Mouse (Mus musculus) olfactory bulb, adult 2 months (tissue): ENCODE measurements around the gene Dse. TPM values are rescaled to one million over a fixed set of nuclear protein-coding genes. Genes with fewer than 3 reads are reported as not detected.

ENCODE experiments used
- H3K27ac ChIP-seq: fragments of 200-500 bp; 2 replicates; pipeline ENCODE4 v1.5.1; 2012; ENCODE audit warnings: low read depth, low read length; ENCODE audit not compliant: insufficient read depth
- H3K4me1 ChIP-seq: fragments of 200-500 bp; 2 replicates; pipeline ENCODE4 v1.6.1; 2012; ENCODE audit warnings: low read length; ENCODE audit not compliant: control insufficient read depth, insufficient read depth
- H3K4me3 ChIP-seq: fragments of 200-500 bp; 2 replicates; pipeline ENCODE4 v1.5.1; 2012; ENCODE audit warnings: mild to moderate bottlenecking, low read depth, low read length, moderate library complexity; ENCODE audit not compliant: insufficient read depth
- CTCF ChIP-seq: fragments of 200-500 bp; IDR thresholded peaks from 2 replicates; pipeline ENCODE4 v1.5.1; 2012; ENCODE audit warnings: low read depth, mild to moderate bottlenecking, low read length, moderate library complexity; ENCODE audit not compliant: insufficient read depth
- POLR2A ChIP-seq: fragments of 200-500 bp; IDR thresholded peaks from 2 replicates; pipeline ENCODE4 v1.6.1; 2012; ENCODE audit warnings: mild to moderate bottlenecking, low read depth, low read length, moderate library complexity; ENCODE audit not compliant: insufficient read depth
- WGBS: fragments of 180-500 bp; shearing (Covaris S2); methylation state at CpG from one replicate; pipeline ENCODE4 v1.1.7; 2018; 5-methylcytosine and 5-hydroxymethylcytosine counted together
- polyA plus RNA-seq: library from polyadenylated mRNA; stranded (reverse); fragments of >200 nt; gene quantifications from 2 replicates; pipeline ENCODE4 v1.2.4, GENCODE M21; 2012; ENCODE audit warnings: low replicate concordance; ENCODE audit not compliant: missing spikeins, insufficient read depth, insufficient read length

The Dse gene
- polyA plus RNA-seq, 1 experiment = not detected

DNA sequence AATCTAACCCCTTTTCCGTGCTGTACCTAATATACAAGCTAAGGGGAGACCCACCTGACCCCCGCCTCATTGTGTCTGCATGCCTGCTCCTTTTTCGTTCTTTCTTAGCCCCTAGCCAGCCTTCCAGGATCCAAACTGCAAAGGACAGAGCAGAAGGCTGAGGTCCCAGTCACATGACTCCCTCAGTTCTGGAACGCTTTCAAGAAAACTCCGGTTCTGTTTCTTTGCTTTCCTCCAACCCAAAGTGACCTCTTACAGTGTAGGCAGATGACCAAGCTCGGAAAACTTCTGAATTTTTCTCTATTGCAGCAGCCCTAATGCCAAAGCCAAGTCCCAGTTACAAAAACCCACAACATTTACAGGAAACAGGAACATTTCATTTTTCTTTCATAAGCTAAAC, 79.1 kb downstream of the Dse start:
- TF ChIP-seq CTCF = no peak
- TF ChIP-seq POLR2A = no peak
- Histone ChIP-seq H3K27ac (no peak overlapping the region), H3K4me3 (no peak overlapping the region), H3K4me1 (peaks cover 7% of the 10 kb centered on the region; the same call in 1 of the 2 replicates)
- 69% methylated on average over 6 of the region's 6 CpGs for WGBS

DNA sequence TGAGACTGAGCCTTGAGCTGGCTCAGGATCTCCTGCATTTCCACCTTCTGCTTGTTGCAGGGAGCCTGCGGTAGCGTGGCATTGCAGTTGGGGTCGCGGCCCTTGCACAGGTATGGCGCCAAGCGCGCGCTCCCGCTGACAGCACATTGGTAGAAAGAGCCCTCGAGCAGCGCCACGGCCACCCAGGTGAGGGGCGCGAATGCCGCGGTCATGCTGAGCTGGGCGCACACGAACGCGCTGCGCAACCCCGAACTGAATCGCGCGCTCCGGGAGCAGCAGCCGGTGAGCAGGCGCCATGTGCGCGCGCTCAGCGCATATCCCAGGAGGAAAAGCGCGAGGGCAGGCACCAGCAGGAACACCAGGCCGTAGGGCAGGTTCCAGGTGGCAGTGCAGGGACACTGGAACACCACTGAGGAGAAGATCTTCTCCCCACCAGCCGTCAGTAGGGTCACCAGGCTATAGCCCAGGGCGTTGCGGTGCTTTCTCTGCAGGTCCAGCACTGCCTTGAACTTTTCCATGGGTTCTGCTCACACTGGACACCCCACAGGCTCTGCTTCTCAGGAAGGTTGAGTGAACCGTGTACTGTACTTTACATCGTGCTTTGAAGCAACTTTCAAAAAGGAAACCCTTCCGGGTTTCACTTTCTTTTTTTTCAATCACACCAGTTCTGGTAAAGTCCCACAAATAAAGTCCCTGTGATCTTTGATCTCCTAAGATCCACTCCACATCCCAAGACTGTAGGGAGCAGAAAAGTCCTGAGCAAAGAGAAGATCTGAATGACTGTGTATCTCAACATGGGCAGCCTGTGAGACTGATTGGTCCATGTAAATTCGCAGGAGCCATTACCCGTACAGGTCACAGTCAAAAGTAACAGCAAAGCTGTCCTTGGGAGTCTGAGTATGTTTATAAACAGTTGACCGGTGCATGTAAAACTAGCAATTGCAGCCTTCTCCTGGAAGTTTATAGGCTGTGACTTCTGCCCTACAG, 79.8 kb downstream of the Dse start, which contains the start of gene Calhm6:
TSS of gene Calhm6 (minus strand) at position 593 of the 987 bp plus-strand sequence.
- peak within 1 kb of the TSS; percentile 62 for H3K4me3 ChIP-seq
- TF ChIP-seq POLR2A (no peak), CTCF (no peak)
- H3K27ac ChIP-seq = no peak within 1 kb of the TSS
- 18% methylated on average over 44 of the region's 44 CpGs for WGBS
- H3K4me1 ChIP-seq = peaks cover 7% of the 10 kb centered on the region; the same call in 1 of the 2 replicates

DNA sequence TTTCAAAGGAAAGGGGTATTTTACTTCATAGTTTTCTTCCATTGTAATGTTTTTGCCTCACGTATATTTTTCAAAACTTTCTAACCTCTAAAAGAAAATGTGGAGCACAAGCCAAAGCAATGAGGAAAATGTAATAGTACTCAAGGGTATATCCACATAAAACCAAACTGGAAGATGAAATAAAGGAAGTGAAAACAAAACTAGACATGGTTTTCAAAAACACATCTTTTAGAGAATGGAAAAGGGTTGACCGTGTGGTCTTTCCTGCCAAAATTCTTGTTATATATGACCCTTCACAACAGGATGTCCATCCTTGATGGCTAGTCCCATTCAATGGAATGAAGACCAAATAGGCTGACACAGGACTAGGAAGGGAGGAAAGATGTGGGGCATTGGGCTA, 89.1 kb downstream of the Dse start:
- Histone ChIP-seq H3K4me1 (no peaks in the 10 kb centered on the region), H3K27ac (no peak overlapping the region), H3K4me3 (no peak overlapping the region)
- TF ChIP-seq CTCF = no peak
- TF ChIP-seq POLR2A = no peak
- WGBS = 94% methylated on average over 2 of the region's 2 CpGs

DNA sequence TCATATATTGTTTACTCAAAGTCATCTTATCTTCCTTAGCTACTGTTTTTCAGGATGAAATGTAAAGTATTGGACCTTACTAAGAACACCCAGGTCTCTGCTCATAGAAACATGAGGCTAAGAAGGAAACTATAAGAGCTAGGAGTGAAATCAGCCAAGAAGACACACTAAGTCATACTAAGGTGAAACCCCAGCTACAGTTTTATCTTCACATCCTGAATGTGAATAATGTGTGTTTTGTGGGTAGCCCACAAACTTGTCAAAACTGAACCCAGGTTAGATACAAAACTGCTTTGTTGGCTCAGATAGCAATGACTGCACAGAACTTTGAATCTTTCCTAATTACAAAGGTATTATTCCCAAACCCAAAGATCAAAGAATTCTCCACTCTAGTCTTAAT, 89.7 kb downstream of the Dse start:
- Histone ChIP-seq H3K4me3 (no peak overlapping the region), H3K27ac (no peak overlapping the region), H3K4me1 (no peaks in the 10 kb centered on the region)
- no peak for TF ChIP-seq CTCF
- TF ChIP-seq POLR2A = no peak

DNA sequence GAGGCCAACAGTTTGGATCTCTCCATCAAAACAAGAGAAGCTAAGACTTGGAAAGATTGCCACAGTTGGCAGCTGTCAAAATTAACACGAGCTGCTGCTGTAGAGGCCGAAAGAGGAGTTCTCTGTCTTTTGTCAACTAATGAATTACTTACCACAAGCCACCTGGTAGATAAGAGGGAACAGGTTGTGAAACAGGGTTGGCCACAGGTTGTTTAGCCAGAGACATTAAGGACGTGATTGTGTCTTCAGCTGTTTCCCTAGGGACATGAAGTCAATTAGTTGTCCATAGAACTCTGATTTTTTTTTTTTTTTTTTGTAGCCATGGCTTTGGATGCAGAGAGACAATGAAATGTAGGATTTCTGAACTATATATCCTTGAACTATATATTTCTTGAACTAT, 90.4 kb downstream of the Dse start:
- 81% methylated on average over 3 of the region's 3 CpGs for WGBS
- H3K27ac ChIP-seq = no peak overlapping the region

DNA sequence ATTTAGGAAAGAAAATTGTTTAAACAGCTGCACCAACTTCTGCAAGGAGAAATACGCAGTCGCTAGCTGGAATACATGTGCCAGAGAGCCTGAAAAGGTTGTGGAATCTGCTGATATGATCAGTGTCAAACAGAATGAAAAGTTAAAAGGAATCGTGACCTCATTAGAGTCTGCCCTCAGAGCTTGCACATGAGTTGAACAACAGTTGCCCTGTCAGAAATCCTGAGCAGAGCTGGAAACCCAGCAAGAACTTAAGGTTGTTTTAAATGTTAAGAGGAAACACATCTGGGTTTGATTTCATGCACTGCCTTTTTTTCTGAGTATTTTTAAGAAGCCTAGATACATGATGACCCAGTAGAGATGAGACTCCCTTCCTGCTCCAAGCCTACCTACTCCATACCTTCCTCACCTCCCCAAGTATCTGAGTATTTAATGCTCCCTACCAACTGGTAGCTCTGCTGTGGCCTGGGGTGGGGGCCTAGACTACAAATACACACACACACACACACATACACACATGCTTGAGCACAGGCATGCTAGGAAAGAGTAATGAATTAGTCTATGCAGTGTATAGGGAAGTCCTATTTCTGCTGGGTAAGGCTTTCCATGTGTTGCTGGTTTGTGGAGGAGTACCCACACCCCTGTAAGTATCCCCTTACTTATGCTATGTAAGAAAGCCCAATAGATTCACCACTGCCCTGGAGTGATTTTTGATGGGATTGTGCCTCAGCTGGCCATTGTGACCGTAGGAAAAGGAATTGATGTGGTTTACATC, 95.4 kb downstream of the Dse start:
- no peak for TF ChIP-seq POLR2A
- TF ChIP-seq CTCF = no peak
- H3K4me1 ChIP-seq = no peaks in the 10 kb centered on the region
- 84% methylated on average over 4 of the region's 4 CpGs for WGBS
- H3K27ac ChIP-seq = no peak overlapping the region
- H3K4me3 ChIP-seq = no peak overlapping the region

More for the DNA sequence above, 90.4 kb downstream of the Dse start:
- no peak overlapping the region for H3K4me3 ChIP-seq
- no peaks in the 10 kb centered on the region for H3K4me1 ChIP-seq
- no peak for TF ChIP-seq CTCF
- TF ChIP-seq POLR2A = no peak

DNA sequence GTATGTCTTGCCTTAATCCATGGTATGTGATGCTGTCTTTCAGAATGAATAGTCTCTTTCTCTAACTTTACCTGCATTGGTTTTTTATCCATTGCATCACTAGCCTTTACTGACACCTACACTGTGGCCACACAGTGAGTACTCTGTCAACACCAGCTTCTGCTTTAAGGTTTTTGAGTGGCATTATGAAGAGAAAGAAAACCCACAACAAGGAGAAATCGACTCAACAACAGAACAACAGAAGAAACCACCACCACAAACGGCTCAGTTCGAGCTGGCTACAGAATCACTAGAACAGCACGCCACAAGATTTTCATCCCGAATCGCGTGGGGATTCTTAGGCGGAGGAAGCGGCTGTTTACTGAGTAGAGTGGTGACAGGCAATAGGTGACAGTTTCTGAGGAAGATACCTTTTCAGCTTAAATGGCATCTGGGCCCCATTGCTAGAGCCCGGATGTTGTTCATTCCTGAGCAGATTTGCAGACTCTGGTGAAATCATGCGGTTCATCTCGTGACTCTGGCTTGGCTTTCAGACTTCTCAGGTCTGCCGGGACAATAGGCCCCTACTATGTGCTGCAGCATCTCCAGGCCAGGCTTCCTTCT, 96.6 kb downstream of the Dse start:
- 87% methylated on average over 13 of the region's 13 CpGs for WGBS

More for the DNA sequence above, 96.6 kb downstream of the Dse start:
- TF ChIP-seq CTCF (no peak), POLR2A (no peak)
- Histone ChIP-seq H3K4me1 (no peaks in the 10 kb centered on the region), H3K4me3 (no peak overlapping the region), H3K27ac (no peak overlapping the region)

Other genes starting within 250 kb of the Dse start
- gene Rwdd1, start 188.1 kb downstream of the Dse start, polyA plus RNA-seq = not detected in 2 replicates
- not detected in 2 replicates for gene Trappc3l, start 170.1 kb downstream of the Dse start, polyA plus RNA-seq
- gene Calhm4, start 163.4 kb downstream of the Dse start, polyA plus RNA-seq = not detected in 2 replicates
- gene Calhm5, start 111.2 kb downstream of the Dse start, polyA plus RNA-seq = not detected in 2 replicates
- not detected in 2 replicates for gene Calhm6, start 79.7 kb downstream of the Dse start, polyA plus RNA-seq
- not detected in 2 replicates for gene Tspyl1, start 74.5 kb upstream of the Dse start, polyA plus RNA-seq
- gene Tspyl4, start 89.7 kb upstream of the Dse start, polyA plus RNA-seq = 276 TPM in 1 of 2 replicates, not detected in the other
- gene Col10a1, start 182.3 kb upstream of the Dse start, polyA plus RNA-seq = not detected in 2 replicates
- not detected in 2 replicates for gene Nt5dc1, start 210.8 kb upstream of the Dse start, polyA plus RNA-seq